Mouse (Mus musculus): ENCODE measurements around the gene Accs. TPM values are rescaled to one million over a fixed set of nuclear protein-coding genes. Genes with fewer than 3 reads are reported as not detected.

Gene Accs
- polyA plus RNA-seq, 1 experiment: 4.2 TPM

DNA sequence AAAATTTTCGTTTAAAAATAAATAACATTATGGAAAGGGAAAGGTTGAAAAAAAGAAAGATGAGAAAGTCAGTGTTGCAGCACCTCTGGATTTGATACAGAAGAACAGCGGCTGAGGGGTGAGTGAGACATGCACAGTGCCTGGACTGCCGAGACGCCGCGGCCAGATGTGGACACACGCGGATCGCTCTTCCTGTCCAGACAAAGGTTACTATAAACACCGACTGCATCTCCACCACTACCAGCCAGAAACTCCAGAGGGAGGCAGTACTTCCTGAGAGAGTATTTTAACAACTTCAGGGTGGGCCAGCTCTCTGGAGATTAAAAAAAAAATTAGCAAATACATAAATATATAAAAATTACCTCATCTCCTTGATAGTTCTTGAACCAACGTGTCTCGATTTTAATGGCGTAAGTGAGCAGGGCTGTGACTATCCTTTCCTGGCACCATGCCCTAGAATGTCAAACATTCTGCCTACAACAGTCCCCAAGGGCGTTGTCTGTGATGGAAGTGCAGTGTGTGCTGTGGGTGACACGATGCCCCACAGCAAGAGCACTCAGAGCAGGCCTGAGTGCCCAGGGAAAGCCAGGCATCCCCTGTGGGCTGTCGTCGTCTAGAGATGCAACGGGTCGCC is 52.5 kb downstream of the Accs start:
- H3K4me2 ChIP-seq (ENCODE audit: low read depth): no peak overlapping the region
- TF ChIP-seq E2F4 (IDR thresholded peaks at IDR 0.05; ENCODE audit: insufficient read depth): no peak
- no peak for TF ChIP-seq POLR2A (IDR thresholded peaks at IDR 0.05; ENCODE audit: insufficient read length, low read depth)
- no peak for TF ChIP-seq TCF12 (IDR thresholded peaks at IDR 0.05; ENCODE audit: insufficient read depth, poor library complexity, severe bottlenecking)
- TF ChIP-seq CEBPB (IDR thresholded peaks at IDR 0.05; ENCODE audit: insufficient read depth, poor library complexity, severe bottlenecking): no peak
- TF ChIP-seq REST (IDR thresholded peaks at IDR 0.05; ENCODE audit: insufficient read depth, insufficient read length): no peak
- TF ChIP-seq SRF (IDR thresholded peaks at IDR 0.05; ENCODE audit: control insufficient read depth, insufficient read length, low read depth): no peak
- no peak for TF ChIP-seq MYOD1 (IDR thresholded peaks at IDR 0.05; ENCODE audit: control insufficient read depth in 1 of 3, insufficient read length in 2 of 3, low read depth in 2 of 3)
- no peak for TF ChIP-seq TCF3 (IDR thresholded peaks at IDR 0.05; ENCODE audit: insufficient read length, low read depth)
- TF ChIP-seq MAX (IDR thresholded peaks at IDR 0.05; ENCODE audit: low read depth): no peak
- no peak for TF ChIP-seq USF1 (IDR thresholded peaks at IDR 0.05; ENCODE audit: low read depth)
- TF ChIP-seq MYOG (IDR thresholded peaks at IDR 0.05; ENCODE audit: control insufficient read depth in 1 of 3, insufficient read depth in 1 of 3, insufficient read length in 2 of 3, low read depth in 2 of 3): no peak
- no peak for TF ChIP-seq POLR2AphosphoS2 (IDR thresholded peaks at IDR 0.05; ENCODE audit: insufficient read length, low read depth)
- H3K27me3 ChIP-seq (ENCODE audit: control insufficient read depth, insufficient read depth, insufficient read length): no peaks in the 10 kb centered on the region
- H3K4me3 ChIP-seq: no peak overlapping the region
- peaks cover 8% of the 10 kb centered on the region for H3K36me3 ChIP-seq (ENCODE audit: control insufficient read depth, insufficient read depth)
- no peak overlapping the region for H3ac ChIP-seq (ENCODE audit: control insufficient read depth, insufficient read length)
- no peaks in the 10 kb centered on the region for H3K79me2 ChIP-seq (ENCODE audit: control insufficient read depth, insufficient read depth)

GRCm38 (mm10) chr2:93794375-93794774 is 55.4 kb downstream of the Accs start:
- Histone ChIP-seq H3K4me2 (ENCODE audit: low read depth) (no peak overlapping the region), H3K36me3 (ENCODE audit: control insufficient read depth, insufficient read depth) (peaks cover 8% of the 10 kb centered on the region), H3K4me3 (no peak overlapping the region), H3K27me3 (ENCODE audit: control insufficient read depth, insufficient read depth, insufficient read length) (no peaks in the 10 kb centered on the region), H3K79me2 (ENCODE audit: control insufficient read depth, insufficient read depth) (no peaks in the 10 kb centered on the region), H3ac (ENCODE audit: control insufficient read depth, insufficient read length) (no peak overlapping the region)
- TF ChIP-seq POLR2AphosphoS2 (IDR thresholded peaks at IDR 0.05; ENCODE audit: insufficient read length, low read depth): no peak
- no peak for TF ChIP-seq POLR2A (IDR thresholded peaks at IDR 0.05; ENCODE audit: insufficient read length, low read depth)
- TF ChIP-seq MAX (IDR thresholded peaks at IDR 0.05; ENCODE audit: low read depth): no peak
- TF ChIP-seq USF1 (IDR thresholded peaks at IDR 0.05; ENCODE audit: low read depth): no peak
- TF ChIP-seq MYOG (IDR thresholded peaks at IDR 0.05; ENCODE audit: control insufficient read depth in 1 of 3, insufficient read depth in 1 of 3, insufficient read length in 2 of 3, low read depth in 2 of 3): no peak
- TF ChIP-seq TCF3 (IDR thresholded peaks at IDR 0.05; ENCODE audit: insufficient read length, low read depth): no peak

GRCm38 (mm10) chr2:93791516-93792499 is 57.9 kb downstream of the Accs start:
- Histone ChIP-seq H3K4me2 (ENCODE audit: low read depth) (no peak overlapping the region), H3K27me3 (ENCODE audit: control insufficient read depth, insufficient read depth, insufficient read length) (no peaks in the 10 kb centered on the region), H3K79me2 (ENCODE audit: control insufficient read depth, insufficient read depth) (no peaks in the 10 kb centered on the region), H3ac (ENCODE audit: control insufficient read depth, insufficient read length) (no peak overlapping the region), H3K4me3 (no peak overlapping the region), H3K36me3 (ENCODE audit: control insufficient read depth, insufficient read depth) (peaks cover 8% of the 10 kb centered on the region)
- TF ChIP-seq REST (IDR thresholded peaks at IDR 0.05; ENCODE audit: insufficient read depth, insufficient read length) (no peak), MYOG (IDR thresholded peaks at IDR 0.05; ENCODE audit: control insufficient read depth in 1 of 3, insufficient read depth in 1 of 3, insufficient read length in 2 of 3, low read depth in 2 of 3) (no peak), MYOD1 (IDR thresholded peaks at IDR 0.05; ENCODE audit: control insufficient read depth in 1 of 3, insufficient read length in 2 of 3, low read depth in 2 of 3) (no peak), MAX (IDR thresholded peaks at IDR 0.05; ENCODE audit: low read depth) (no peak), TCF3 (IDR thresholded peaks at IDR 0.05; ENCODE audit: insufficient read length, low read depth) (no peak), E2F4 (IDR thresholded peaks at IDR 0.05; ENCODE audit: insufficient read depth) (no peak), SRF (IDR thresholded peaks at IDR 0.05; ENCODE audit: control insufficient read depth, insufficient read length, low read depth) (no peak), CEBPB (IDR thresholded peaks at IDR 0.05; ENCODE audit: insufficient read depth, poor library complexity, severe bottlenecking) (no peak), POLR2AphosphoS2 (IDR thresholded peaks at IDR 0.05; ENCODE audit: insufficient read length, low read depth) (no peak), TCF12 (IDR thresholded peaks at IDR 0.05; ENCODE audit: insufficient read depth, poor library complexity, severe bottlenecking) (no peak), USF1 (IDR thresholded peaks at IDR 0.05; ENCODE audit: low read depth) (no peak), POLR2A (IDR thresholded peaks at IDR 0.05; ENCODE audit: insufficient read length, low read depth) (no peak)

- Histone ChIP-seq H3K79me2 (ENCODE audit: control insufficient read depth, insufficient read depth) (no peaks in the 10 kb centered on the region), H3K36me3 (ENCODE audit: control insufficient read depth, insufficient read depth) (peaks cover 8% of the 10 kb centered on the region), H3K27me3 (ENCODE audit: control insufficient read depth, insufficient read depth, insufficient read length) (no peaks in the 10 kb centered on the region), H3K4me2 (ENCODE audit: low read depth) (no peak overlapping the region), H3ac (ENCODE audit: control insufficient read depth, insufficient read length) (no peak overlapping the region), H3K4me3 (no peak overlapping the region)
- no peak for TF ChIP-seq TCF12 (IDR thresholded peaks at IDR 0.05; ENCODE audit: insufficient read depth, poor library complexity, severe bottlenecking)
- no peak for TF ChIP-seq MAX (IDR thresholded peaks at IDR 0.05; ENCODE audit: low read depth)
- TF ChIP-seq REST (IDR thresholded peaks at IDR 0.05; ENCODE audit: insufficient read depth, insufficient read length): no peak
- TF ChIP-seq MYOD1 (IDR thresholded peaks at IDR 0.05; ENCODE audit: control insufficient read depth in 1 of 3, insufficient read length in 2 of 3, low read depth in 2 of 3): no peak
- no peak for TF ChIP-seq POLR2A (IDR thresholded peaks at IDR 0.05; ENCODE audit: insufficient read length, low read depth)
- TF ChIP-seq POLR2AphosphoS2 (IDR thresholded peaks at IDR 0.05; ENCODE audit: insufficient read length, low read depth): no peak
- no peak for TF ChIP-seq USF1 (IDR thresholded peaks at IDR 0.05; ENCODE audit: low read depth)
Measured at GRCm38 (mm10) chr2:93790798-93791345, 58.9 kb downstream of the Accs start.

Measured in myocyte (in vitro differentiated cells).